Mouse (Mus musculus): ENCODE measurements around the gene Susd5. TPM values are rescaled to one million over a fixed set of nuclear protein-coding genes. Genes with fewer than 3 reads are reported as not detected.
A peak's percentile ranks its signal among the peaks of the same experiment; 100 is the strongest.

Gene Susd5
- polyA plus RNA-seq (2016; fragmentation: Nextera tagmentation; extraction: Ambion mirVana) = 4.8 and 8.4 TPM in 2 replicates

DNA sequence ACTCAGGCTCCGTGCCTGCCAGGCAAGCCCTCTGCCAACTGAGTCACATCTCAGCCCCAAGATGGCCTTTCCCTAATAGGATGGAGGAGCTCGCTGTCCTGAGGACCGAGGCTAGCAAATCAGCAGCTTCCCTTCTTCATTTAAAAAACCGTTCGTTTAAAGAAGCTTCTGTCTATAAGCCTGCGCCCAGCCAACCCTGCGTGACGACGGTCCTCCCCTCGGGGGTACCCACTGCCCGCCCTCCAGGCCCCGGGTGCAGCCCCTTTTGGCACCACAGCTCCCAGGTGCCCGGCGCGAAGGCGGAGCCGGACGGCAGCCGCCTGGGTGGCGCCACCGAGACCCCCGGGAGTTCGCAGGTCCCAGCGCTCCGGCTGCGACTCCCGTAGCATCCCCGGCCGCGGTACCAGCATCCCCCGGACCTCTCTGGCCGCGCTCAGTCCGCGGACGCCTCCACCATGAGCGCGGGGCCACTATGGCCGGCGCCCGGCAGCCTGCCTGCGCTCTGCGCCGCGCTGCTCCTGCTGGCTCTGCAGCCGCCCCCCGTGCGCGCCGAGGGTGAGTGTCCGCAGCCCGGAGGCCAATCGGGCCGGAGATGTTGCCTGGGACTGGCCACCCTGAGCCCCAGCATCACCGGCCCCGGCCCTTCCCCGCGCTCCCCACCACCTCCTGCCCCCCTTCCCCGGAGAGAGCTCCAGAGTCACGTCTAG, at the start of gene Susd5:
Susd5 (plus strand) TSS at position 51 of the 707 bp plus-strand sequence.
- Histone ChIP-seq H3K36me3 (no peaks in the 10 kb centered on the region), H3K9me3 (no peaks in the 10 kb centered on the region), H3K4me3 (replicated peaks) (peak within 1 kb of the TSS; percentile 57), H3K4me1 (replicated peaks) (0 out of 2 replicates have a peak, but pooled peaks cover 4% of the 10 kb centered on the region), H3K9ac (replicated peaks) (peak within 1 kb of the TSS; percentile 61), H3K27ac (no peak within 1 kb of the TSS), H3K4me2 (peak within 1 kb of the TSS; percentile 87), H3K27me3 (peaks cover 51% of the 10 kb centered on the region)
- WGBS = under 1% methylated on average over 59 of the region's 60 CpGs
- ATAC-seq (ENCODE audit: insufficient number of reproducible peaks, insufficient read depth, low FRiP score, low TSS enrichment, low read depth) = peak; percentile 43; the same call in 1 of the 2 replicates

DNA sequence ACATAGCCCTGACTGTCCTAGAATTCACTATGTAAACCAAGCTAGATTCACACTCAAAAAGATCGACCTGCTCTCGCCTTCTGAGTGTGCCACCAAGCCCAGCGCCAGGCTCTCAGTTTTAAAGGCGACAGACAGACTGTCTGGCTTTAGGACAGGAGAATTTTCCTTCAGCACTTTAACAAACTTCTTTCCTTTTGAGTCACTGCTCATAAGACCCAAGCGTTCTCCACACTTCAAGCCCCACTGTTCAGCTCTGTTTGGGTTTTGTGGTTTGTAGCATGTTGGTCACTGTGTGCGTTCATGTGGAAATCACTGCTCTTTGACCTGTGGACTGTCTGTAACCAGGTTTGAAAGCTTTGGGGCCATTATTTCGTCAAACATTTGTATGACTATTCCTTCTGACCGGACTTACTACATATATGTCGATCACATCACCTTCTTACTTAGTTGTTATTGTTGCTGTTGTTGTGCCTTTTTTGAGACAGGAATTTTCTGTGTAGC, 49.0 kb upstream of the Susd5 start:
- H3K4me2 ChIP-seq = no peak overlapping the region
- H3K9me3 ChIP-seq = 0 out of 2 replicates have a peak, but pooled peaks cover under 1% of the 10 kb centered on the region
- H3K27me3 ChIP-seq = 0 out of 2 replicates have a peak, but pooled peaks cover 3% of the 10 kb centered on the region
- no peak overlapping the region for H3K27ac ChIP-seq
- no peak overlapping the region for H3K4me3 ChIP-seq (replicated peaks)
- WGBS = 92% methylated on average over 9 of the region's 9 CpGs
- ATAC-seq (ENCODE audit: insufficient number of reproducible peaks, insufficient read depth, low FRiP score, low TSS enrichment, low read depth) = no peak
- 0 out of 2 replicates have a peak, but pooled peaks cover 3% of the 10 kb centered on the region for H3K4me1 ChIP-seq (replicated peaks)
- H3K36me3 ChIP-seq = no peaks in the 10 kb centered on the region
- H3K9ac ChIP-seq (replicated peaks) = no peak overlapping the region

GRCm38 (mm10) chr9:114009526-114009925, 47.4 kb upstream of the Susd5 start:
- Histone ChIP-seq H3K36me3 (no peaks in the 10 kb centered on the region), H3K4me2 (no peak overlapping the region), H3K27me3 (0 out of 2 replicates have a peak, but pooled peaks cover 3% of the 10 kb centered on the region), H3K9ac (replicated peaks) (no peak overlapping the region), H3K4me3 (replicated peaks) (no peak overlapping the region), H3K27ac (no peak overlapping the region), H3K4me1 (replicated peaks) (0 out of 2 replicates have a peak, but pooled peaks cover 3% of the 10 kb centered on the region), H3K9me3 (0 out of 2 replicates have a peak, but pooled peaks cover 2% of the 10 kb centered on the region)
- 58% methylated on average over 5 of the region's 5 CpGs for WGBS
- no peak for ATAC-seq (ENCODE audit: insufficient number of reproducible peaks, insufficient read depth, low FRiP score, low TSS enrichment, low read depth)

DNA sequence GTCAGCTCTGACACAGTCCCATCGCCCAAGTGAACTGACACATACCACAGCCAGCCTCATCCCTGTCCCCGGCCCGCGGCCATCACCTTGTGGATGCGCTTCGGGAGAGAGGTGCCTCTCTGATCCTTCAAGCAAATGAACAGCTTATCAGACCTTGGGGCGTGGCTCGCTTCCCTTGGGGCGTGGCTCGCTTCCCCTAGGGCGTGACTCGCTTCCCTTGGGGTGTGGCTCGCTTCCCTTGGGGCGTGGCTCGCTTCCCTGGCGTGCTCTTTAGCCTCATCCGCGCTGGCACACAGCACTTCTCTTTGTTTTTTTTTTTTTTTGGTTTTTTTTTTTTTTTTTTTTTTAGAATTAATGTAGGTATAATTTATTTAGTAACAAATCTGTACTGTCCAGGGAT, 45.7 kb upstream of the Susd5 start:
- WGBS = 66% methylated on average over 18 of the region's 18 CpGs
- H3K4me3 ChIP-seq (replicated peaks) = no peak overlapping the region
- H3K4me2 ChIP-seq = no peak overlapping the region
- no peaks in the 10 kb centered on the region for H3K36me3 ChIP-seq
- ATAC-seq (ENCODE audit: insufficient number of reproducible peaks, insufficient read depth, low FRiP score, low TSS enrichment, low read depth) = peak; percentile 76; the same call in 1 of the 2 replicates
- H3K9me3 ChIP-seq = 0 out of 2 replicates have a peak, but pooled peaks cover 5% of the 10 kb centered on the region
- H3K4me1 ChIP-seq (replicated peaks) = no peaks in the 10 kb centered on the region
- H3K27me3 ChIP-seq = 0 out of 2 replicates have a peak, but pooled peaks cover 3% of the 10 kb centered on the region
- no peak overlapping the region for H3K9ac ChIP-seq (replicated peaks)
- H3K27ac ChIP-seq = no peak overlapping the region

- no peak for ATAC-seq (ENCODE audit: insufficient number of reproducible peaks, insufficient read depth, low FRiP score, low TSS enrichment, low read depth)
- Histone ChIP-seq H3K4me3 (replicated peaks) (no peak overlapping the region), H3K4me1 (replicated peaks) (no peaks in the 10 kb centered on the region), H3K27me3 (0 out of 2 replicates have a peak, but pooled peaks cover 6% of the 10 kb centered on the region), H3K36me3 (no peaks in the 10 kb centered on the region), H3K9ac (replicated peaks) (no peak overlapping the region), H3K4me2 (no peak overlapping the region), H3K9me3 (0 out of 2 replicates have a peak, but pooled peaks cover 5% of the 10 kb centered on the region), H3K27ac (no peak overlapping the region)
- 94% methylated on average over 1 of the region's 1 CpGs for WGBS
Measured at GRCm38 (mm10) chr9:114014034-114014433, 42.9 kb upstream of the Susd5 start.

DNA sequence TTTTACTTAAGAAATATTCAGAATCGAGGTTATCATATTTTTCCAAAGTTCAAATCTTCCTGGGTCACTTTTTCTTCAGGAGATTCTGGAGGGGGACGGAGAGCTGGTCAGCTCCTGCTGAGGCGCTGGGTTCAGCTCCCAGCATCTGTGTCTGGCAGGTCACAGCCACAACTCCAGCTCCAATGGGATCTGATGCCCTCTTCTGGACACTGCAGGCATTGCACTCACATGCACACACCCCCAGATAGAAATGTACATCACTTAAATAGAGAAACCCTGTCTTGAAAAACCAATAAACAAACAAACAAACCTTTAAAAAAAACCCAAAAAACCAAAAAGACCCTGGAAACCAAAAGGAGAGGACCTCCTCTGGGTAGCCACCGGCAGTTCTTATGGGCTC, 41.2 kb upstream of the Susd5 start:
- 88% methylated on average over 4 of the region's 4 CpGs for WGBS
- no peak for ATAC-seq (ENCODE audit: insufficient number of reproducible peaks, insufficient read depth, low FRiP score, low TSS enrichment, low read depth)
- no peak overlapping the region for H3K9ac ChIP-seq (replicated peaks)
- H3K4me1 ChIP-seq (replicated peaks) = no peaks in the 10 kb centered on the region
- H3K4me2 ChIP-seq = no peak overlapping the region
- 0 out of 2 replicates have a peak, but pooled peaks cover 5% of the 10 kb centered on the region for H3K9me3 ChIP-seq
- peaks cover 11% of the 10 kb centered on the region for H3K27me3 ChIP-seq
- H3K4me3 ChIP-seq (replicated peaks) = no peak overlapping the region
- no peak overlapping the region for H3K27ac ChIP-seq
- H3K36me3 ChIP-seq = no peaks in the 10 kb centered on the region

- H3K4me3 ChIP-seq (replicated peaks) = no peak overlapping the region
- 79% methylated on average over 4 of the region's 4 CpGs for WGBS
- no peaks in the 10 kb centered on the region for H3K4me1 ChIP-seq (replicated peaks)
- H3K27ac ChIP-seq = no peak overlapping the region
- no peak overlapping the region for H3K4me2 ChIP-seq
- ATAC-seq (ENCODE audit: insufficient number of reproducible peaks, insufficient read depth, low FRiP score, low TSS enrichment, low read depth) = no peak
- H3K9me3 ChIP-seq = 0 out of 2 replicates have a peak, but pooled peaks cover 5% of the 10 kb centered on the region
- peaks cover 15% of the 10 kb centered on the region for H3K27me3 ChIP-seq
- H3K36me3 ChIP-seq = no peaks in the 10 kb centered on the region
- H3K9ac ChIP-seq (replicated peaks) = no peak overlapping the region
Measured at GRCm38 (mm10) chr9:114016402-114016801, 40.5 kb upstream of the Susd5 start.

DNA sequence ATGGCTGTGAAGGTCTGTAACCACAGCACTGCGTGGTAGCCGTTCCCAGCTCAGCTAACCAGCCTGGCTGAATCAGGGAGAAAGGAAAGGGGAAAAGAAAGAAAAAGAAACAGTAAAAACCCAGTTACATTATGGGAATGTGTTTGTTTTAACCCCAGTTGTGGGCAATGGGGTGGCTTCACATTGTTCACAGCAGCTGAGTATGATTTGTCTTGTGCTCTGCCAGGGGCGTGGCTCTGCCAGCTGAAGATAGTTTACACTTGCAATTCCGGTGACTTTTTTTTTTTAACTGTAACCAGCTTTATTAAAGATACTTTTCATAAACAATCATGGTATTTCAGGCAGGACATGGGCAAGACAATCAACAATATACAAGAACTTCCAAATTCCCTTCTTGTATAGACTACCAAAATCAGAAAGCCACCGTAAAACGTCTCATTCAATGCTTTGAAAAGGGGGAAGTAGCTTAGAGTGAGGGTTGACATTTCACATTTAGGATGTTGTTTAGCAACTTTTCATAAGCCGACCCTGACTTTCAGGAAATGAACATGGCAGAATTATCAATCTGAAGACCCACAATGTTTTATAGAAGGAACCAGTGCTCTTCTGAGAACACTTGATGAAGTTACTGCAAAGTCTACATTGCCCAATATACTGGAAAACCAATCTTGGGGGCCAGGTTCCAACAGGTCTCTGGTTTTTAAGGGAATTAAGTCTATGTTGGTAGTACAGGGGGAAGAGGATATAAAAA, 37.8 kb upstream of the Susd5 start:
- Histone ChIP-seq H3K9me3 (0 out of 2 replicates have a peak, but pooled peaks cover 3% of the 10 kb centered on the region), H3K4me1 (replicated peaks) (no peaks in the 10 kb centered on the region), H3K4me2 (no peak overlapping the region), H3K27me3 (peaks cover 42% of the 10 kb centered on the region), H3K36me3 (no peaks in the 10 kb centered on the region), H3K4me3 (replicated peaks) (no peak overlapping the region), H3K27ac (no peak overlapping the region), H3K9ac (replicated peaks) (no peak overlapping the region)
- WGBS = 88% methylated on average over 7 of the region's 7 CpGs
- ATAC-seq (ENCODE audit: insufficient number of reproducible peaks, insufficient read depth, low FRiP score, low TSS enrichment, low read depth) = no peak

DNA sequence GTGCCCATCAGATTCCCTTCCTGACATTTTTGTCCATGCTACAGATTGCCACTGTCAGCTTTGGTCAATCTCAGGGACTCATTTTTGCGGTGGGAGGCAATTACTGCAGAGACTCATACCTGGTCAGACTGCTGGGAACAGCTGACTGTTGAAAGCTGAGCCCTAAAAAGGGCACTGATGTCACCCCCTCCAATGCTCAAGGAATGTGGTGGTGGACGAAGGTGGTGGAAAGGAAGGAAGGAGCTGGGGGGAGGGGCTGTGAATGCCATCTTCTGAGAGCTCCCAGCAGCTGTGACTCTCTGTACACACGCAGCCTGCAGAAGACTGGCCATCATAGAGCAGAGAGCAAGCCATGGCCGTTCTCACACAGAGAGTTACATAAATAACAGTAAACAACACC, 34.8 kb upstream of the Susd5 start:
- WGBS = 42% methylated on average over 4 of the region's 4 CpGs

GRCm38 (mm10) chr9:114025182-114025581, 31.8 kb upstream of the Susd5 start:
- no peak overlapping the region for H3K9ac ChIP-seq (replicated peaks)
- peaks cover 19% of the 10 kb centered on the region for H3K4me1 ChIP-seq (replicated peaks)
- no peaks in the 10 kb centered on the region for H3K36me3 ChIP-seq
- H3K9me3 ChIP-seq = no peaks in the 10 kb centered on the region
- ATAC-seq (ENCODE audit: insufficient number of reproducible peaks, insufficient read depth, low FRiP score, low TSS enrichment, low read depth) = no peak
- WGBS = 14% methylated on average over 9 of the region's 9 CpGs
- peak overlapping the region; percentile 57; the same call in 1 of the 2 replicates for H3K4me3 ChIP-seq (replicated peaks)
- H3K27ac ChIP-seq = no peak overlapping the region
- H3K4me2 ChIP-seq = peak overlapping the region; percentile 87
- H3K27me3 ChIP-seq = peaks cover 88% of the 10 kb centered on the region

More for the DNA sequence above, 34.8 kb upstream of the Susd5 start:
- Histone ChIP-seq H3K27ac (no peak overlapping the region), H3K9me3 (no peaks in the 10 kb centered on the region), H3K36me3 (no peaks in the 10 kb centered on the region), H3K9ac (replicated peaks) (no peak overlapping the region), H3K4me2 (no peak overlapping the region), H3K27me3 (peaks cover 62% of the 10 kb centered on the region), H3K4me1 (replicated peaks) (peaks cover 19% of the 10 kb centered on the region), H3K4me3 (replicated peaks) (no peak overlapping the region)
- no peak for ATAC-seq (ENCODE audit: insufficient number of reproducible peaks, insufficient read depth, low FRiP score, low TSS enrichment, low read depth)

- H3K4me2 ChIP-seq = peak overlapping the region; percentile 87
- peaks cover 88% of the 10 kb centered on the region for H3K27me3 ChIP-seq
- H3K4me1 ChIP-seq (replicated peaks) = peaks cover 19% of the 10 kb centered on the region
- H3K4me3 ChIP-seq (replicated peaks) = peak overlapping the region; percentile 57
- no peaks in the 10 kb centered on the region for H3K9me3 ChIP-seq
- no peak overlapping the region for H3K9ac ChIP-seq (replicated peaks)
- 5% methylated on average over 8 of the region's 8 CpGs for WGBS
- no peaks in the 10 kb centered on the region for H3K36me3 ChIP-seq
- no peak for ATAC-seq (ENCODE audit: insufficient number of reproducible peaks, insufficient read depth, low FRiP score, low TSS enrichment, low read depth)
- H3K27ac ChIP-seq = no peak overlapping the region
Measured at GRCm38 (mm10) chr9:114025846-114026245, 31.1 kb upstream of the Susd5 start.
